Comparison of ENCODE assay signal across 14 mouse cellular contexts in the genomic region with DNA sequence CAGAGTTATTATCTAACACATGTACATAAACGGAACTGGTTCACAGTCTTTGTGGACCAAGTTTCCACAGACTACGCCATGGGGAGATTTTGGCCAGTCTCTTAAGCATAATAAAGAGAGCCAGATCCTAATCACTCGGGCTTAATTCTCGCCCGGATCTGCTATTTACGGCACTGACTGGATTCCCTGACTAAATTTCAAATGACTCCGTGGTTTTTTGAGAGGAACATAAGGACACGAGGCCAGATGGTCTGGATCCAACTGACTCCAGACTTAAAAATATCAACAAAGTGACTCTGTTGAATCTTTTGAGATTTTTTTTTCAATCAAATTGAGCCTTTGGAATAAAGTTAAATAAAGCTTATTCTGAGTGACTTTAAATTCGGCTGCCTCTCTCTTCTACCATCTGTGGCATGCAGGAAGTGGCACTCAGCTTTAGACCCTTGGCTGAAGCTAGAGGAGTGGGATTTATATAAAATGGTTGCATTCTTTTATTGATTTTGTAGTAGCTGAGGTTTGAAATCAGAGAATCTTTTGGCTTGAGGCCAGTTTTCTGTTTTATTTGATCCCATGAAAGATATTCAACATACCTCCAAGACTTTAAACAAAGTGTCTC.
DNase-seq lines count a peak whose midpoint lies in the region; ATAC-seq and TF ChIP-seq lines count a peak whose summit lies in the region.
"Had no signal": no experiment of that assay in that cellular context is flagged by ENCODE, and none has a peak within 500 bp of the region (broad histone marks: within the 10 kb centered on the region; RNA-seq: fewer than 3 reads in every experiment).

No protein-coding gene starts in this region.

- no peak overlapping the region for H3K9ac ChIP-seq in forebrain, postnatal 0 days
- H3K9ac ChIP-seq in forebrain, embryonic 15.5 days (replicated peaks): no peak overlapping the region
- no peak overlapping the region for H3K9ac ChIP-seq in embryonic facial prominence, embryonic 14.5 days (ENCODE audit: low read depth, low read length)
- H3K9ac ChIP-seq: heart, embryonic 13.5 days; hindbrain, embryonic 15.5 days had no signal

- H3K9me3 ChIP-seq in forebrain, postnatal 0 days (ENCODE audit: low read length): no peaks in the 10 kb centered on the region
- no peaks in the 10 kb centered on the region for H3K9me3 ChIP-seq in forebrain, embryonic 15.5 days
- H3K9me3 ChIP-seq in embryonic facial prominence, embryonic 14.5 days (ENCODE audit: control insufficient read depth, low read length): no peaks in the 10 kb centered on the region
- H3K9me3 ChIP-seq in hindbrain, embryonic 10.5 days: no peaks in the 10 kb centered on the region
- H3K9me3 ChIP-seq: G1E; heart, embryonic 13.5 days; hindbrain, embryonic 15.5 days had no signal

- H3K27me3 ChIP-seq in forebrain, postnatal 0 days (ENCODE audit: insufficient read depth, low read length): no peaks in the 10 kb centered on the region
- H3K27me3 ChIP-seq in forebrain, embryonic 15.5 days: no peaks in the 10 kb centered on the region
- no peaks in the 10 kb centered on the region for H3K27me3 ChIP-seq in embryonic facial prominence, embryonic 14.5 days (replicated peaks; ENCODE audit: control insufficient read depth, insufficient read depth, low read length)
- H3K27me3 ChIP-seq in hindbrain, embryonic 10.5 days (ENCODE audit: insufficient read depth, poor library complexity, severe bottlenecking): no peaks in the 10 kb centered on the region
- H3K27me3 ChIP-seq: heart, embryonic 13.5 days; hindbrain, embryonic 15.5 days had no signal

- H3K4me2 ChIP-seq in forebrain, postnatal 0 days (ENCODE audit: low read depth): no peak overlapping the region
- H3K4me2 ChIP-seq in forebrain, embryonic 15.5 days (replicated peaks): no peak overlapping the region
- H3K4me2 ChIP-seq in embryonic facial prominence, embryonic 14.5 days (ENCODE audit: low read depth, low read length): no peak overlapping the region
- H3K4me2 ChIP-seq: heart, embryonic 13.5 days; hindbrain, embryonic 15.5 days had no signal

- WGBS in forebrain, postnatal 0 days: 40% methylated on average over 9 of the region's 9 CpGs
- WGBS in forebrain, embryonic 15.5 days: 67% methylated on average over 9 of the region's 9 CpGs
- WGBS in embryonic facial prominence, embryonic 14.5 days: 40% methylated on average over 9 of the region's 9 CpGs
- 89% methylated on average over 9 of the region's 9 CpGs for WGBS in hindbrain, embryonic 10.5 days

- 0 out of 2 replicates have a peak, but pooled peaks cover 4% of the 10 kb centered on the region for H3K36me3 ChIP-seq in forebrain, postnatal 0 days (ENCODE audit: insufficient read depth)
- no peaks in the 10 kb centered on the region for H3K36me3 ChIP-seq in forebrain, embryonic 15.5 days
- H3K36me3 ChIP-seq in embryonic facial prominence, embryonic 14.5 days (ENCODE audit: control insufficient read depth, insufficient read depth, low read length): no peaks in the 10 kb centered on the region
- H3K36me3 ChIP-seq in hindbrain, embryonic 10.5 days: no peaks in the 10 kb centered on the region
- H3K36me3 ChIP-seq: G1E; heart, embryonic 13.5 days; hindbrain, embryonic 15.5 days had no signal

- intact Hi-C loops in left cerebral cortex, postnatal 14 days (cut with DNase I): no loop called here

- TF ChIP-seq CTCF in forebrain, postnatal 0 days (IDR thresholded peaks at IDR 0.05; ENCODE audit: low read depth): no peak

- no peaks in the 10 kb centered on the region for H3K4me1 ChIP-seq in forebrain, postnatal 0 days (ENCODE audit: insufficient read depth)
- no peaks in the 10 kb centered on the region for H3K4me1 ChIP-seq in forebrain, embryonic 15.5 days
- H3K4me1 ChIP-seq in embryonic facial prominence, embryonic 14.5 days (ENCODE audit: control insufficient read depth, insufficient read depth, low read length): no peaks in the 10 kb centered on the region
- H3K4me1 ChIP-seq in hindbrain, embryonic 10.5 days (replicated peaks): no peaks in the 10 kb centered on the region
- H3K4me1 ChIP-seq: hindbrain, embryonic 15.5 days had no signal

- peak; percentile 65 for ATAC-seq in forebrain, postnatal 0 days
- ATAC-seq in forebrain, embryonic 15.5 days (replicated peaks): no peak
- no peak for ATAC-seq in embryonic facial prominence, embryonic 14.5 days (ENCODE audit: low read depth)

- no peak overlapping the region for H3K4me3 ChIP-seq in forebrain, postnatal 0 days (ENCODE audit: low read depth, low read length)
- H3K4me3 ChIP-seq in forebrain, embryonic 15.5 days: no peak overlapping the region
- no peak overlapping the region for H3K4me3 ChIP-seq in embryonic facial prominence, embryonic 14.5 days (ENCODE audit: low read depth, low read length)
- no peak overlapping the region for H3K4me3 ChIP-seq in hindbrain, embryonic 10.5 days
- H3K4me3 ChIP-seq: heart, embryonic 13.5 days; hindbrain, embryonic 15.5 days; left cerebral cortex, adult 2 months had no signal

- peak; percentile 53 for DNase-seq in forebrain, postnatal 0 days
- peak; percentile 41 for DNase-seq in kidney, postnatal 10 days
- no peak for DNase-seq in kidney, adult 18-20 months
- DNase-seq in embryonic facial prominence, embryonic 14.5 days (ENCODE audit: low spot score): peak; percentile 51
- peak; percentile 21 for DNase-seq in lung, postnatal 14 days
- DNase-seq in left cerebral cortex, postnatal 14 days (ENCODE audit: low spot score in 2 of 2): no peak
- no peak for DNase-seq in hindbrain, embryonic 10.5 days (ENCODE audit: low spot score)
- DNase-seq: retina, postnatal 1 day; thymus, postnatal 14 days had no signal

- no peak overlapping the region for H3K27ac ChIP-seq in forebrain, postnatal 0 days (ENCODE audit: low read depth, low read length)
- no peak overlapping the region for H3K27ac ChIP-seq in forebrain, embryonic 15.5 days (replicated peaks)
- no peak overlapping the region for H3K27ac ChIP-seq in embryonic facial prominence, embryonic 14.5 days (replicated peaks; ENCODE audit: low read depth, low read length)
- no peak overlapping the region for H3K27ac ChIP-seq in hindbrain, embryonic 10.5 days
- H3K27ac ChIP-seq: heart, embryonic 13.5 days; hindbrain, embryonic 15.5 days; left cerebral cortex, adult 2 months had no signal

Comparison
In these comparisons a context has a peak if more than half of its experiments do, and no peak if none do; other contexts are left out.
1. DNase-seq: peak in forebrain, postnatal 0 days (single experiment), kidney, postnatal 10 days (single experiment), embryonic facial prominence, embryonic 14.5 days (single experiment) and lung, postnatal 14 days (single experiment); none in kidney, adult 18-20 months (single experiment), left cerebral cortex, postnatal 14 days (0 of 2) and hindbrain, embryonic 10.5 days (single experiment).